Mouse (Mus musculus): ENCODE results near the gene Oxct2a. TPM values are rescaled to one million over a fixed set of nuclear protein-coding genes. Genes with fewer than 3 reads are reported as not detected.
"Not testable (repeated sequence)": the region's sequence is repeated elsewhere in the genome, so short reads cannot be mapped to it uniquely, and the experiment has no call there.

The Oxct2a gene
- polyA plus RNA-seq, 1 experiment from 2014 or later = not detected

DNA sequence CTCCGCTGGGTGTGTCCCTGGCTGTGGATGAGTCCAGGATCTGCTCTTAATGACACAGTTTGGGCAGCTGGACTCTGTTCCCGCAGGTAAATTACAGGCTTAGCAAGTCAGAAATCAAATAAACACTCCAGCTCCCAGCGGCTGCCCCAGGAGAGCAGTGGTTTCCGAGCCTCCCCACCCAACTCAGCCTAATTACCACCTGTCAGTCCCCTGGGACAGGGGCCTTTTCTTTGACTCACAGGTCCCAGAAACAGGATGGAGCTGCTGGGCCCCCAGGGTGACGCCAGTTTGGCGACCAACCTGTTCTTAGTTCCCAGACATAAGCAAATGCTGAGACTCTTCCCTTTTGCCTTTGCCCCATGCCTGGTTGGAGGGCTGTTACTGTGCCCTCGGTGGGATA is 11.6 kb downstream of the Oxct2a start:
- WGBS (ENCODE audit: insufficient replicate concordance) = 67% methylated on average over 7 of the region's 7 CpGs
- H3K4me2 ChIP-seq = no peak overlapping the region
- H3K4me1 ChIP-seq (replicated peaks) = peaks cover 13% of the 10 kb centered on the region; the same call in 1 of the 2 replicates
- H3K9ac ChIP-seq = no peak overlapping the region
- ATAC-seq (ENCODE audit: insufficient read depth) = no peak
- H3K36me3 ChIP-seq (replicated peaks) = peaks cover 3% of the 10 kb centered on the region; the same call in 1 of the 2 replicates
- no peaks in the 10 kb centered on the region for H3K9me3 ChIP-seq (replicated peaks)
- no peak overlapping the region for H3K27ac ChIP-seq (replicated peaks)
- H3K27me3 ChIP-seq = no peaks in the 10 kb centered on the region
- no peak overlapping the region for H3K4me3 ChIP-seq (replicated peaks)

DNA sequence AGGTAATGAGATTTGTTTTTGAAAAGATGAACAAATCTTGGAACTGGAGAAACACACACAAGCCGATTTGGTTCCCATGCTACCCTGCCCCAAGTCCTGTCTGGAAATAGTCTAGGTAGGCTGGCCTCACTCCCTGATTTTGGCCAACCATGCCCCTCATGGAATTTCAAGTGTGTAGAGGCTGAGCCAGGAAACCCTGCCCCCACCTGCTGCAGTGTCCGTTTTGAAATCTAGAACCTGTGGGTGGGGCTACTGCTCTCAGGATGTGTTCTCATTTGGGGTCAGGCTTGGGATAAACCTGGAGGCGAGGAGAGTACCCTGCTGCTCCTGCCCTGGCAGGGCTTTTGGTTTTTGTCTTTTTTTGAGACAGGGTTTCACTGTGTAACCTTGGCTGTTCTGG is 15.1 kb downstream of the Oxct2a start:
- no peak overlapping the region for H3K27ac ChIP-seq (replicated peaks)
- no peaks in the 10 kb centered on the region for H3K27me3 ChIP-seq
- H3K4me3 ChIP-seq (replicated peaks) = no peak overlapping the region
- no peak overlapping the region for H3K9ac ChIP-seq
- no peak overlapping the region for H3K4me2 ChIP-seq
- no peaks in the 10 kb centered on the region for H3K9me3 ChIP-seq (replicated peaks)
- WGBS (ENCODE audit: insufficient replicate concordance) = 38% methylated on average over 3 of the region's 3 CpGs
- peaks cover 15% of the 10 kb centered on the region; the same call in 1 of the 2 replicates for H3K4me1 ChIP-seq (replicated peaks)
- H3K36me3 ChIP-seq (replicated peaks) = peaks cover 18% of the 10 kb centered on the region
- no peak for ATAC-seq (ENCODE audit: insufficient read depth)

DNA sequence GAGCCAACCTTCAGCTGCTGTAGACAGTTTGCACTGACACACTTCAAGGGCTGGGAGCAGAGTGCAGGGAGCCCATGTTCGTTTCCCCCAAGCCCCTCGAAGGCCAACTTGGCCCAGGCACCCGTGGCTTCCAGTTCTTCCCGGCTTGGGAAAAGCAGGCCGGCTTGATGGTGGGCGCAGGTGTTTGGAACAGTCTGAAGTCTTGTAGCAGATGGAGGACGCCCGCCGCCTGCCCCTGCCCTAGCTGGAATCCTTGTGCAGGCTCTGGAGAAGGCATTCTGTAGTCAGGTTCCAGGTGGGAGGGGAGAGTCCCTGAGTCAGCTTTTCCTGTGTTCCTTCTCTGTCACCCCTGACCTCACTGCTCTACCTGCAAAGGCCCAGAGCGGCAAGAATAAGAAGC is 16.4 kb downstream of the Oxct2a start:
- ATAC-seq (ENCODE audit: insufficient read depth) = no peak
- H3K9ac ChIP-seq = no peak overlapping the region
- no peak overlapping the region for H3K4me2 ChIP-seq
- H3K9me3 ChIP-seq (replicated peaks) = no peaks in the 10 kb centered on the region
- H3K27ac ChIP-seq (replicated peaks) = no peak overlapping the region
- peaks cover 31% of the 10 kb centered on the region for H3K36me3 ChIP-seq (replicated peaks)
- no peak overlapping the region for H3K4me3 ChIP-seq (replicated peaks)
- no peaks in the 10 kb centered on the region for H3K27me3 ChIP-seq
- WGBS (ENCODE audit: insufficient replicate concordance) = 92% methylated on average over 10 of the region's 10 CpGs
- peaks cover 5% of the 10 kb centered on the region; the same call in 1 of the 2 replicates for H3K4me1 ChIP-seq (replicated peaks)

DNA sequence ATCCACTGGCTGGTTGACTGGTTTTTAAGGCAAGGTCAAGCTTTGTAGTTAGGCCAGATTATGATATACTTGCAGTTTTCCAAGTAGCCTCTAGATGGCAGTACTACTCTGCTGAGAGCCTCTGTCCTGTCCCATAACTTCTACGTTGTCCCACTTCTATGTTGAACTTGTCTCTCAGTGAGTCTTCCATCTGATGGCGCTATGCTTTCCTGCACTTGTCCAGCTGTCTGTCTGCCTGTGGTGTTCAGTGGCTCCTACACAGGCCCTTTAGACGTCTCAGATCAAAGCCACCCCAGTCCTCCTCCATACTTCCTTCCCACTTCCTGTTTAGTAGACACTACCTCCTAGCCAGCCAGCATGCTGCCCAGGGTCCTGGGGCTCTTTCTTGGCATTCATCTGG is 17.6 kb downstream of the Oxct2a start:
- H3K36me3 ChIP-seq (replicated peaks) = peaks cover 43% of the 10 kb centered on the region
- H3K9ac ChIP-seq = no peak overlapping the region
- peak; percentile 40; the same call in 1 of the 2 replicates for ATAC-seq (ENCODE audit: insufficient read depth)
- no peaks in the 10 kb centered on the region for H3K27me3 ChIP-seq
- no peak overlapping the region for H3K27ac ChIP-seq (replicated peaks)
- WGBS (ENCODE audit: insufficient replicate concordance) = 15% methylated on average over 3 of the region's 3 CpGs
- H3K4me3 ChIP-seq (replicated peaks) = no peak overlapping the region
- H3K4me1 ChIP-seq (replicated peaks) = peaks cover 5% of the 10 kb centered on the region; the same call in 1 of the 2 replicates
- no peaks in the 10 kb centered on the region for H3K9me3 ChIP-seq (replicated peaks)
- no peak overlapping the region for H3K4me2 ChIP-seq

DNA sequence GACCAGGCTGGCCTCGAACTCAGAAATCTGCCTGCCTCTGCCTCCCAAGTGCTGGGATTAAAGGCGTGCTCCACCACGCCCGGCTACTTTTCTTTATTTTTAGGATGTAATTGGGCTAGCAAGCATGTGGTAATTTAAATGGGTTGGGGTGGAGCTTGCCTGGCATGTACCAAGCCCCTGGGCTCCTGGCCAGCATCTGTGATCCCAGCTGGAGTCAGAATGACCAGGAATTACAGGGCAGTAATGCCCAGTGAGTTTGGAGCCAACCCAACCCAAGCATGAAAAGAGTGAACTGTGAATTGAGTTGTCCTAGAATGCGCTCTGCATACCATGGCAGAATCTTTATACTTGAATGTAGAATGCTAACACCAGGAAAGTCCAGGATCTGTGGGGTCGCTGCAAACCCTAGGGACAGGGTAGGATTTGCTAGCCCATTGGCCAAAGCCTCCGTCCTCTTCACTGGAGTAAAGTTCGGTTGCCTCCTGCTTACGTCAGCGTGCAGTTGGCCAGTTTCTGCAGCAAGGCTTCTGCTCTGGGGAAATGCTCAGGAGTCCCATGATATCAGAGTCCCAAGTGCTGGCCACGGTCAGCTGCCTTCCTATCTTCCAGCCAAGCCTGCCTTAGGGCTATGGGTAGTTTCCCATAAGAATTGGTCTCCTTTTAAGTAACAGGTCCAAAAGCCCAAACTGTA is 24.3 kb downstream of the Oxct2a start:
- peaks cover 5% of the 10 kb centered on the region; the same call in 1 of the 2 replicates for H3K4me1 ChIP-seq (replicated peaks)
- H3K4me2 ChIP-seq = no peak overlapping the region
- no peak overlapping the region for H3K27ac ChIP-seq (replicated peaks)
- WGBS (ENCODE audit: insufficient replicate concordance) = 91% methylated on average over 11 of the region's 11 CpGs
- no peaks in the 10 kb centered on the region for H3K27me3 ChIP-seq
- no peaks in the 10 kb centered on the region for H3K9me3 ChIP-seq (replicated peaks)
- H3K36me3 ChIP-seq (replicated peaks) = peaks cover 99% of the 10 kb centered on the region
- H3K4me3 ChIP-seq (replicated peaks) = no peak overlapping the region
- no peak for ATAC-seq (ENCODE audit: insufficient read depth)
- H3K9ac ChIP-seq = no peak overlapping the region

DNA sequence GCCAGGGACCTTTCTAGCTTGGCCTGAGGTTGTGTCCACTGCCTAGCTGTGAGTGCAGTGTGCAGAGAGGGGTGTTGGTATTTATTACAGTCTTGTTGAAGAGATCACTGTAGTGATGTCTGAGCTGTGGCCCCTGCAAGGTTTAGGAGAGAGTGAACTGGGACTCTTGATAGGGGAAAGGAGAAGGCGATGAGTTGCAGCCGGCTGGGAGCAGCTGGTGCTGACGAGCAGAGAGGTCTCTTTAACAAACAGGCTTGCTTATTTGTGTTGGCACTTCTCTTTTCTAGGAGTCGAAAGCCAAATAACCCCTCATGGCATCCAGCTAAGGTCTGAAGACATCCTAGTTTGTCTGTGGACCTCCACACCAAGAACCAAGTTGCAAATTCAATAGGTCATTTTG is 25.2 kb downstream of the Oxct2a start:
- Histone ChIP-seq H3K4me2 (no peak overlapping the region), H3K27ac (replicated peaks) (no peak overlapping the region), H3K36me3 (replicated peaks) (peaks cover 99% of the 10 kb centered on the region), H3K4me1 (replicated peaks) (peaks cover 5% of the 10 kb centered on the region; the same call in 1 of the 2 replicates), H3K9ac (no peak overlapping the region), H3K27me3 (no peaks in the 10 kb centered on the region), H3K9me3 (replicated peaks) (no peaks in the 10 kb centered on the region), H3K4me3 (replicated peaks) (no peak overlapping the region)
- no peak for ATAC-seq (ENCODE audit: insufficient read depth)
- WGBS (ENCODE audit: insufficient replicate concordance) = 83% methylated on average over 4 of the region's 4 CpGs

DNA sequence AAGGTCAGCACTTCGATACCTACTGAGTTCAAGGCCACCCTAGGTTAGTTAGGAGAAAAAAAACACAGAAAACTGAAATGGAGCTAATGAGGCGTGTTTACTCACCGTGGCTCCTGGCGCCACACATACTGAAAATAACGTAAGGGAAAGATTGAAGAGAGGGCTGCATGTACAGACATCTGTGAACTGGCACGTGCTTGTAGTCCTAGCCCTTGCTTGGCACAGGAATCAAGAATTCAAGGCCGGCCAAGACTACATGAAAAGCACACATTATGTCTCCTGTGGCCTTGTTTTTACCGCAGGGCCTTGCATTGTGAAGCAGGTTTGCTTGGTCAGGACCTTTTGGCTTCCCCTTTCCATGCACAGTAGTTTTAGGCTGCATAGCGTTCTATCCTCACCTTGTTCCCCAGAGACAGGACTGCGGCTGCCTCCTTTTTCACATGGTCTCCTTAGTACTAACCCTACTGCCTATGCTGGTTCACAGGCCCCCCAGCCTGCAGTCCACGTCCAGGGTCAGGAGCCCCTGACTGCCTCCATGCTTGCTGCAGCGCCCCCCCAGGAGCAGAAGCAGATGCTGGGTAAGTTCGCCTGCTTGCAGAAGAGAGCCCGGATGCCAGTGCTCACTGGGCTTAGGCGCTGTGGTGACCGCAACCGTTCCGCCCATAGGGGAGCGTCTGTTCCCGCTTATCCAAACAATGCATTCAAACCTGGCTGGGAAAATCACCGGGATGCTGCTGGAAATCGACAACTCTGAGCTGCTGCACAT is 26.1 kb downstream of the Oxct2a start:
- no peak overlapping the region for H3K27ac ChIP-seq (replicated peaks)
- no peak overlapping the region for H3K4me2 ChIP-seq
- no peak overlapping the region for H3K9ac ChIP-seq
- peaks cover 8% of the 10 kb centered on the region; the same call in 1 of the 2 replicates for H3K4me1 ChIP-seq (replicated peaks)
- ATAC-seq (ENCODE audit: insufficient read depth) = no peak
- H3K36me3 ChIP-seq (replicated peaks) = peaks cover 99% of the 10 kb centered on the region
- no peaks in the 10 kb centered on the region for H3K27me3 ChIP-seq
- H3K9me3 ChIP-seq (replicated peaks) = no peaks in the 10 kb centered on the region
- 93% methylated on average over 22 of the region's 22 CpGs for WGBS (ENCODE audit: insufficient replicate concordance)
- H3K4me3 ChIP-seq (replicated peaks) = no peak overlapping the region

DNA sequence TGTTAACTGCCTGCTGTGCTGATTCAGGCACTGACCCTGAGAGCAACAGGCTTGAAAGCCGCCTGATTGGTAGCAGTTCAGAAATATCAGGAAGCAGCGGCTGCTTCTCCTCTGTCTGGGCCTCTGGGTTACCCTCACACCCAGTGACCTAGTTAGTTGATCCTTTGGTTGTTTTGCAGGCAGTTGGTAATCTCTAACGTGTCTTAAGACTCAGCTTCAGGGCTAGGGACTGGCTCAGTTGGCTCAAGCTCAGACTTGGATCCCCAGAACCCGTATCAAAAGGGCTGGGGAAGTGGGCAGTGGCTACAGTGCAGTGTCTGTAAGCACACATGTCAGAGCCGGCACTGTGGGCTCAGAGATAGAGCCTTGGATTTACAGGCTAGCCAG is 27.3 kb downstream of the Oxct2a start:
- no peaks in the 10 kb centered on the region for H3K27me3 ChIP-seq

DNA sequence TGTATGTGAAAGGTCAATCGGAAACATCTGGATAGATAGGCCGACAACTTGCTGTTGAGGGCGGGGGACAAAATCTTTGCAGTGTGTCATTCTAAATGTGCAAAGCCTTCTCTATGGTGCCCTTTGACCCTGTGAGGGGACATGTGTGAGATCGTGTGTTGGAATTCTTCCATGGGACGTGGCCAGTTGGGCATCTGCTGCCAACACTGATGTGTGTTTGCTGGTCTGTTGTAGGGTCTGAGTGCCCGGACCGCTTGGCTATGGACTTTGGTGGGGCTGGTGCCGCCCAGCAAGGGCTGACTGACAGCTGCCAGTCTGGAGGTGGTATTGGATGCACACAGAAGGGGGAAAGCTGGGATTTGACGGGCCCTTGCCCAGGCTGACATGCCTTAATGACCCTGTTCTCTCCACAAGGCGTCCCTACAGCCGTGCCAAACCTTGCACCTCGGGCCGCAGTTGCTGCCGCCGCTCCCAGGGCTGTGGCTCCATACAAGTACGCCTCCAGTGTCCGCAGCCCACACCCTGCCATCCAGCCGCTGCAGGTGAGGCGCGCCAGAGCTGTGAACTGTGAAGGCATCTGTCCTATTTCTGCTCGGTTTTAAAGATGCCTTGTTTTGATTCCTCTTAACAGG is 27.8 kb downstream of the Oxct2a start:
- Histone ChIP-seq H3K9ac (no peak overlapping the region), H3K27me3 (no peaks in the 10 kb centered on the region), H3K27ac (replicated peaks) (no peak overlapping the region), H3K36me3 (replicated peaks) (peaks cover 99% of the 10 kb centered on the region), H3K4me3 (replicated peaks) (no peak overlapping the region), H3K4me2 (no peak overlapping the region), H3K9me3 (replicated peaks) (no peaks in the 10 kb centered on the region), H3K4me1 (replicated peaks) (peaks cover 15% of the 10 kb centered on the region)
- 90% methylated on average over 21 of the region's 21 CpGs for WGBS (ENCODE audit: insufficient replicate concordance)
- no peak for ATAC-seq (ENCODE audit: insufficient read depth)

More for the DNA sequence above, 27.3 kb downstream of the Oxct2a start:
- no peak overlapping the region for H3K4me3 ChIP-seq (replicated peaks)
- ATAC-seq (ENCODE audit: insufficient read depth) = no peak
- no peak overlapping the region for H3K4me2 ChIP-seq
- peaks cover 12% of the 10 kb centered on the region for H3K4me1 ChIP-seq (replicated peaks)
- 80% methylated on average over 5 of the region's 5 CpGs for WGBS (ENCODE audit: insufficient replicate concordance)
- no peak overlapping the region; the same call in 1 of the 2 replicates for H3K27ac ChIP-seq (replicated peaks)
- no peak overlapping the region for H3K9ac ChIP-seq
- H3K9me3 ChIP-seq (replicated peaks) = no peaks in the 10 kb centered on the region
- H3K36me3 ChIP-seq (replicated peaks) = peaks cover 99% of the 10 kb centered on the region

DNA sequence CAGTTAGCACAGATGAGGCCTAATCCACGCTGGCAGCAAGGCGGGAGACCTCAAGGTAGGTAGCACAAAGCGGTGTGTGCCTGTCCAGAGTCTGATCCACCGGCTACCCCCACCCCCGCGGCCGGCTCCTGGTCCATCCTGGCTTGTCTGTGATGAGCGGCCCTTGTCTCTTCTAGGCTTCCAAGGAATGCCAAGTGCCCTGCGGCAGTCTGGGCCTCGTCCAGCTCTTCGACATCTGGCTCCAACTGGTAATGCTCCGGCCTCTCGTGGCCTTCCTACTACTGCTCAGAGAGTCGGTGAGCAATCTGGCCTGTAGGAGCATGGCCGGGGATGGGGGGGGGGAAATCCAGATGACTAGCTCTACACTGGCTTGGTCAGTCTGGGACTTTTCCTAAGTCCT is 28.4 kb downstream of the Oxct2a start:
- H3K9me3 ChIP-seq (replicated peaks); H3K9ac ChIP-seq; ATAC-seq (ENCODE audit: insufficient read depth); H3K27ac ChIP-seq (replicated peaks); H3K27me3 ChIP-seq; H3K4me3 ChIP-seq (replicated peaks); H3K4me2 ChIP-seq: not testable (repeated sequence)
- Histone ChIP-seq H3K4me1 (replicated peaks) (peaks cover 15% of the 10 kb centered on the region), H3K36me3 (replicated peaks) (peaks cover 99% of the 10 kb centered on the region)
- 93% methylated on average over 15 of the region's 15 CpGs for WGBS (ENCODE audit: insufficient replicate concordance)

Data from liver, embryonic 15.5 days (tissue).